Mouse (Mus musculus) activated CD4-positive, CD25-positive, alpha-beta regulatory T cell, adult 4 months (primary cell): ENCODE data around the gene Gfral. TPM values are rescaled to one million over a fixed set of nuclear protein-coding genes. Genes with fewer than 3 reads are reported as not detected.
"Not testable (repeated sequence)": the region's sequence is repeated elsewhere in the genome, so short reads cannot be mapped to it uniquely, and the experiment has no call there.

Source experiments
- ATAC-seq: one replicate; pipeline ENCODE4 v1.8.0; 2017
- polyA plus RNA-seq, 2 experiments: library from polyadenylated mRNA; unstranded; fragments of 100-300 nt; shearing (Covaris generic); gene quantifications; one replicate each; pipeline ENCODE4 v1.2.1; 2017

The Gfral gene
- polyA plus RNA-seq, 2 experiments from 2014 or later = not detected

- not testable (repeated sequence) for ATAC-seq
Observed at GRCm38 (mm10) chr9:76122888-76123287, 90.6 kb downstream of the Gfral start.

Other genes with a start within 250 kb of the Gfral start
- not detected for gene Hmgcll1, start 198.8 kb downstream of the Gfral start, polyA plus RNA-seq
- not detected for gene Hcrtr2, start 110.2 kb upstream of the Gfral start, polyA plus RNA-seq